Comparison of ENCODE assay signal across 7 mouse cellular contexts in genomic region chr1:40465477-40466430, GRCm38 (mm10). TPM values are rescaled to one million over a fixed set of nuclear protein-coding genes. Genes with fewer than 3 reads are reported as not detected.
A peak's percentile ranks its signal among the peaks of the same experiment; 100 is the strongest.
DNase-seq lines count a peak whose midpoint lies in the region; TF ChIP-seq lines count a peak whose summit lies in the region.

Gene Il18r1 (plus strand): TSS chr1:40465552.

- peaks cover 1% of the 10 kb centered on the region; the same call in 1 of the 2 replicates for H3K4me1 ChIP-seq in bone marrow, adult 2 months (ENCODE audit: control insufficient read depth, insufficient read depth, low read length)

- peak; percentile 76 for TF ChIP-seq CTCF in bone marrow, adult 2 months (IDR thresholded peaks at IDR 0.05; ENCODE audit: control insufficient read depth, insufficient read depth, low read length)

- peak; percentile 28; the same call in 1 of the 2 replicates for TF ChIP-seq POLR2A in bone marrow, adult 2 months (IDR thresholded peaks at IDR 0.05; ENCODE audit: borderline replicate concordance, control insufficient read depth, low read depth, low read length)

- peak; percentile 70 to 75 for DNase-seq in CD8-positive naive resting alpha-beta T cell, adult 2 months (ENCODE audit: low read depth in 2 of 2, low spot score in 2 of 2)
- peak; percentile 41 for DNase-seq in kidney, postnatal 14 days
- peak; percentile 81 for DNase-seq in naive thymus-derived CD4-positive, alpha-beta T cell, adult 2 months (ENCODE audit: low read depth)
- DNase-seq in urinary bladder, postnatal 14 days (ENCODE audit: low spot score) = peak; percentile 76
- DNase-seq in yolk sac, embryonic 10.5 days (ENCODE audit: low spot score) = no peak
- DNase-seq in frontal cortex, postnatal 36 days (ENCODE audit: low spot score in 2 of 2) = no peak

- peak within 1 kb of the TSS; percentile 58 for H3K4me3 ChIP-seq in bone marrow, adult 2 months (replicated peaks; ENCODE audit: control insufficient read depth, low read depth, low read length)

- H3K27ac ChIP-seq in bone marrow, adult 2 months (ENCODE audit: control insufficient read depth, insufficient read depth, low read depth, low read length, poor library complexity) = no peak within 1 kb of the TSS

- WGBS in bone marrow, adult 2 months = 14% methylated on average over 20 of the region's 20 CpGs

RNA-seq across cellular contexts. Expression of gene Il18r1, which starts in this region (rescaled TPM):
- 2.7 and 9.2 TPM in 2 replicates for polyA plus RNA-seq in bone marrow, adult 2 months (2011; ENCODE audit: insufficient read depth, insufficient read length, low replicate concordance, missing spikeins)

Comparison
In these comparisons a context has a peak if more than half of its experiments do, and no peak if none do; other contexts are left out.
1. DNase-seq: peak in CD8-positive naive resting alpha-beta T cell, adult 2 months (2 of 2), kidney, postnatal 14 days (single experiment), naive thymus-derived CD4-positive, alpha-beta T cell, adult 2 months (single experiment) and urinary bladder, postnatal 14 days (single experiment); none in yolk sac, embryonic 10.5 days (single experiment) and frontal cortex, postnatal 36 days (0 of 2).